Comparison of ENCODE assay signal across 8 mouse cellular contexts in genomic region chr19:56320186-56320860, GRCm38 (mm10). TPM values are rescaled to one million over a fixed set of nuclear protein-coding genes. Genes with fewer than 3 reads are reported as not detected.
DNase-seq lines count a peak whose midpoint lies in the region; ATAC-seq lines count a peak whose summit lies in the region.
"Had no signal": no experiment of that assay in that cellular context is flagged by ENCODE, and none has a peak within 500 bp of the region (broad histone marks: within the 10 kb centered on the region; RNA-seq: fewer than 3 reads in every experiment).

No protein-coding gene starts in this region.

- peaks cover 24% of the 10 kb centered on the region for H3K4me1 ChIP-seq in embryonic facial prominence, embryonic 15.5 days
- peaks cover 15% of the 10 kb centered on the region for H3K4me1 ChIP-seq in kidney, embryonic 15.5 days
- 0 out of 2 replicates have a peak, but pooled peaks cover 12% of the 10 kb centered on the region for H3K4me1 ChIP-seq in stomach, embryonic 16.5 days (ENCODE audit: control insufficient read depth, insufficient read depth, low read length)

- no peak overlapping the region for H3K9ac ChIP-seq in embryonic facial prominence, embryonic 15.5 days
- no peak overlapping the region for H3K9ac ChIP-seq in kidney, embryonic 15.5 days
- peak overlapping the region; percentile 28; the same call in 1 of the 2 replicates for H3K9ac ChIP-seq in stomach, embryonic 16.5 days (ENCODE audit: low read length)

- H3K36me3 ChIP-seq in embryonic facial prominence, embryonic 15.5 days: no peaks in the 10 kb centered on the region
- H3K36me3 ChIP-seq in kidney, embryonic 15.5 days: no peaks in the 10 kb centered on the region
- H3K36me3 ChIP-seq in stomach, embryonic 16.5 days (ENCODE audit: control insufficient read depth, insufficient read depth, low read length): no peaks in the 10 kb centered on the region

- peak; percentile 99 for ATAC-seq in activated CD4-positive, CD25-positive, alpha-beta regulatory T cell, adult 4 months
- peak; percentile 44; the same call in 1 of the 2 replicates for ATAC-seq in embryonic facial prominence, embryonic 15.5 days (ENCODE audit: insufficient number of reproducible peaks, low FRiP score, low TSS enrichment, low read depth)
- ATAC-seq in kidney, embryonic 15.5 days (replicated peaks; ENCODE audit: low FRiP score): 0 out of 2 replicates have a peak, but pooled peaks have one; percentile 58
- no peak for ATAC-seq in stomach, embryonic 16.5 days (ENCODE audit: insufficient read depth, low FRiP score)

- H3K27ac ChIP-seq in embryonic facial prominence, embryonic 15.5 days (replicated peaks): no peak overlapping the region; the same call in 1 of the 2 replicates
- H3K27ac ChIP-seq in kidney, embryonic 15.5 days: peak overlapping the region; percentile 45; the same call in 1 of the 2 replicates
- no peak overlapping the region for H3K27ac ChIP-seq in stomach, embryonic 16.5 days (ENCODE audit: low read length)

- H3K4me3 ChIP-seq in embryonic facial prominence, embryonic 15.5 days (replicated peaks): peak overlapping the region; percentile 20
- 0 out of 2 replicates have a peak overlapping the region, but pooled peaks have one; percentile 7 for H3K4me3 ChIP-seq in kidney, embryonic 15.5 days (replicated peaks)
- peak overlapping the region; percentile 21 for H3K4me3 ChIP-seq in stomach, embryonic 16.5 days (replicated peaks; ENCODE audit: low read length)

- no peaks in the 10 kb centered on the region for H3K27me3 ChIP-seq in embryonic facial prominence, embryonic 15.5 days
- 0 out of 2 replicates have a peak, but pooled peaks cover 4% of the 10 kb centered on the region for H3K27me3 ChIP-seq in kidney, embryonic 15.5 days
- no peaks in the 10 kb centered on the region; the same call in 1 of the 2 replicates for H3K27me3 ChIP-seq in stomach, embryonic 16.5 days (ENCODE audit: control insufficient read depth, insufficient read depth, low read length)

- H3K4me2 ChIP-seq in embryonic facial prominence, embryonic 15.5 days (replicated peaks): peak overlapping the region; percentile 48
- peak overlapping the region; percentile 52 for H3K4me2 ChIP-seq in kidney, embryonic 15.5 days
- H3K4me2 ChIP-seq in stomach, embryonic 16.5 days (ENCODE audit: low read depth, low read length): peak overlapping the region; percentile 48

- 18% methylated on average over 26 of the region's 26 CpGs for WGBS in embryonic facial prominence, embryonic 15.5 days
- 7% methylated on average over 26 of the region's 26 CpGs for WGBS in kidney, embryonic 15.5 days
- WGBS in stomach, embryonic 16.5 days: 24% methylated on average over 26 of the region's 26 CpGs

- DNase-seq in lung, postnatal 36 days: peak; percentile 15
- DNase-seq in ovary, postnatal 10 days (ENCODE audit: low spot score): no peak
- no peak for DNase-seq in ovary, postnatal 36 days (ENCODE audit: low spot score)

- H3K9me3 ChIP-seq in embryonic facial prominence, embryonic 15.5 days (replicated peaks): no peaks in the 10 kb centered on the region
- no peaks in the 10 kb centered on the region for H3K9me3 ChIP-seq in kidney, embryonic 15.5 days (replicated peaks)
- H3K9me3 ChIP-seq in stomach, embryonic 16.5 days (replicated peaks; ENCODE audit: control insufficient read depth, low read length): no peaks in the 10 kb centered on the region

RNA-seq across cellular contexts. Expression of gene Habp2, which starts 33.4 kb away (rescaled TPM):
- not detected for polyA plus RNA-seq in activated CD4-positive, CD25-positive, alpha-beta regulatory T cell, adult 4 months (2017; shearing (Covaris generic))
- 0.24 and 0.26 TPM in 2 replicates for polyA plus RNA-seq in embryonic facial prominence, embryonic 15.5 days (2015; fragmentation: Nextera tagmentation; extraction: Ambion mirVana)
- polyA plus RNA-seq in kidney, embryonic 15.5 days (2015; fragmentation: Nextera tagmentation; extraction: Ambion mirVana): 30.8 and 31.2 TPM in 2 replicates
- 34.5 and 41.5 TPM in 2 replicates for polyA plus RNA-seq in stomach, embryonic 16.5 days (2015; fragmentation: Nextera tagmentation; extraction: Ambion mirVana)
- polyA plus RNA-seq: testis, adult 2 months had no signal

Comparison
In these comparisons a context has a peak if more than half of its experiments do, and no peak if none do; other contexts are left out.
1. RNA of gene Habp2, which starts 33.4 kb away (polyA plus RNA-seq): 34.5 to 41.5 TPM in stomach, embryonic 16.5 days and 30.8 to 31.2 TPM in kidney, embryonic 15.5 days; 0.24 to 0.26 TPM in embryonic facial prominence, embryonic 15.5 days and not detected in activated CD4-positive, CD25-positive, alpha-beta regulatory T cell, adult 4 months; every median in the first group is over 10 times any median in the second.
2. Peak in every context shown above with its lines, with median percentiles within 50 percentile points of each other: H3K4me2 ChIP-seq and H3K4me3 ChIP-seq.